Mouse (Mus musculus) thymus, adult 2 months (tissue): ENCODE data around the gene Mcur1.

Experiments
- CTCF ChIP-seq: fragments of 200-500 bp; IDR thresholded peaks from 2 replicates; pipeline ENCODE4 v1.5.1; 2012; ENCODE audit warnings: mild to moderate bottlenecking, control low read depth, low read length, moderate library complexity, borderline replicate concordance; ENCODE audit not compliant: control insufficient read depth, poor library complexity, insufficient read depth; ENCODE audit errors: extremely low read depth
- POLR2A ChIP-seq: fragments of 200-500 bp; IDR thresholded peaks from 2 replicates; pipeline ENCODE4 v1.6.1; 2012; ENCODE audit warnings: mild to moderate bottlenecking, low read length, control low read depth, moderate library complexity; ENCODE audit not compliant: control insufficient read depth, poor library complexity, insufficient read depth; ENCODE audit errors: extremely low read depth

DNA sequence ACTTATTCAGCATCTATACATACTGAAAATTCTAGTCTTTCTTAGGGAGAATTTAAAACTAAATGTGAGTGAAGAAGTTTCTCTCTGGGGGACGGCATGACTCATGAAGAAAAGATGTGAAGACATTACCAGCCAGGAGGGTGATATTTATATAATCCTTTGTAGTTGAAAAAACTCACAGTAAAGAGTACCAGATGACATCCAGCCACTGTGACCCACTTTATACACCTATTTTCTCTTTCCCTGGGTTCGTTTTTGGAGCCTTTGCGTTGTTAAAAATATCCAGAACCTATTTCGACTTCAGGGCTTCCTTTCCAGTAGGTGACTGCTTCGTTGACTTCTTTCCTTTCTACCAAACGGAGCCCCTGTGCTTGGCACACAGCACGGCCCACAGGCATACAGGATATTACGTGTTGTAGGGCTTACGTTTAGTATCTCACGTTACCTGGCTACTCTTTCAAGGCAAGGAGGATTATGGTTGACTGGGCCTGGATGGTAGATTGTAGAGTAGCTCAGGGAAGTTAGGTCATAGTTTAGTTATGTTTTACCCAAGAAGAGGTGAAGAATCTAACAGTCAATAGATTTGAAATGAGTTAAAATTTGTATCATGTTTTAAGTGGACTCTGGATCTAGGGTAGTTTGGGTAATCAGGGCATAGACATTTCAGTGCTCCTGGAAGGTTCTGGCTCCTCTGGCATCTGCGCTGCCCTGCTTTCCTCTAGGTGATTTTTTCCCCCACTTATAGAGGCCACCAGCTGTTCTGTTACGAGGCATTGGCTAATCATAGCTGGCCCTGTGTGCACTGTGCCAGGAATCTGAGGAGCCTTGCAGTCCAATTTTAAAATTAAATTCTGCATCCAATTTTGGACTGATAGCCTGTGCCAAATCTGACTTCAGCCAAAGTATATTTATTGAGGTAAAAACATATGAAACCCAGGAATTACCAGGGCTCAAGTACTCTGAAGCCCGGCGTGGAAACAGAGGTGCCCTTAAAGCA lies 28.2 kb upstream of the Mcur1 start:
- TF ChIP-seq CTCF = no peak
- no peak for TF ChIP-seq POLR2A
